Mouse (Mus musculus) T-helper 2 cell (primary cell): Measurements from ENCODE around the gene Dctn3.

Experiments used
- in situ Hi-C: fragments of 300-600 bp; cut with MboI, MseI; formaldehyde crosslinking; loops from one replicate; pipeline ENCODE4 v1.15.1; 2025; ENCODE audit warnings: high pct_unique_total_duplicates

Dctn3 gene

GRCm38 (mm10) chr4:41722918-41723351, at the start of gene Dctn3:
Dctn3 (minus strand) TSS chr4:41723170.
- in situ Hi-C loops: no loop called here

GRCm38 (mm10) chr4:41767301-41767700, 44.3 kb upstream of the Dctn3 start:
- in situ Hi-C loops: loop anchor here (10.0 to 25.0 kb wide), 2 partner anchors 398 to 495 kb away; partner anchors contain the start of genes Ccl21b and Gm13305

- in situ Hi-C loops: loop anchor here (10.0 to 25.0 kb wide), 2 partner anchors 402 to 499 kb away; partner anchors contain the start of genes Ccl21b and Gm13305
These were observed 40.2 kb upstream of the Dctn3 start for GRCm38 (mm10) chr4:41763176-41763575.

- in situ Hi-C loops: loop anchor here (10.0 to 25.0 kb wide), 2 partner anchors 402 to 500 kb away; partner anchors contain the start of genes Ccl21b and Gm13305
These were observed 39.7 kb upstream of the Dctn3 start for GRCm38 (mm10) chr4:41762688-41763114.

- in situ Hi-C loops: loop anchor here (10.0 to 25.0 kb wide), 2 partner anchors 403 to 500 kb away; partner anchors contain the start of genes Ccl21b and Gm13305
These were observed 39.2 kb upstream of the Dctn3 start for GRCm38 (mm10) chr4:41762099-41762687.

- in situ Hi-C loops: loop anchor here (10.0 to 25.0 kb wide), 2 partner anchors 403 to 501 kb away; partner anchors contain the start of genes Ccl21b and Gm13305
These were observed 38.7 kb upstream of the Dctn3 start for GRCm38 (mm10) chr4:41761680-41762079.

GRCm38 (mm10) chr4:41760911-41761310, 37.9 kb upstream of the Dctn3 start:
- in situ Hi-C loops: loop anchor here (10.0 to 25.0 kb wide), 2 partner anchors 404 to 501 kb away; partner anchors contain the start of genes Ccl21b and Gm13305

GRCm38 (mm10) chr4:41760288-41760721, 37.3 kb upstream of the Dctn3 start:
- in situ Hi-C loops: loop anchor here (10.0 to 25.0 kb wide), 2 partner anchors 404 to 502 kb away; partner anchors contain the start of genes Ccl21b and Gm13305

- in situ Hi-C loops: loop anchor here (10.0 to 25.0 kb wide), 2 partner anchors 405 to 503 kb away; partner anchors contain the start of genes Ccl21b and Gm13305
These were observed 36.8 kb upstream of the Dctn3 start for GRCm38 (mm10) chr4:41759656-41760287.

GRCm38 (mm10) chr4:41759206-41759605, 36.2 kb upstream of the Dctn3 start:
- in situ Hi-C loops: loop anchor here (25.0 kb wide), 1 partner anchor 503 kb away; the partner anchor contains the start of gene Ccl21b

GRCm38 (mm10) chr4:41758701-41759100, 35.7 kb upstream of the Dctn3 start:
- in situ Hi-C loops: loop anchor here (25.0 kb wide), 1 partner anchor 504 kb away; the partner anchor contains the start of gene Ccl21b

GRCm38 (mm10) chr4:41758021-41758420, 35.1 kb upstream of the Dctn3 start:
- in situ Hi-C loops: loop anchor here (25.0 kb wide), 1 partner anchor 504 kb away; the partner anchor contains the start of gene Ccl21b

GRCm38 (mm10) chr4:41757321-41757720, 34.4 kb upstream of the Dctn3 start:
- in situ Hi-C loops: loop anchor here (25.0 kb wide), 1 partner anchor 505 kb away; the partner anchor contains the start of gene Ccl21b

- in situ Hi-C loops: loop anchor here (25.0 kb wide), 1 partner anchor 506 kb away; the partner anchor contains the start of gene Ccl21b
These were observed 33.5 kb upstream of the Dctn3 start for GRCm38 (mm10) chr4:41756440-41756839.

GRCm38 (mm10) chr4:41755338-41756305, 32.7 kb upstream of the Dctn3 start, which contains the start of gene Sigmar1:
Sigmar1 (minus strand) TSS chr4:41756157.
- in situ Hi-C loops: loop anchor here (25.0 kb wide), 1 partner anchor 507 kb away; the partner anchor contains the start of gene Ccl21b

GRCm38 (mm10) chr4:41754797-41755337, 31.9 kb upstream of the Dctn3 start, which contains the start of gene Galt:
Galt (plus strand) TSS chr4:41755228.
- in situ Hi-C loops: loop anchor here (25.0 kb wide), 1 partner anchor 507 kb away; the partner anchor contains the start of gene Ccl21b

GRCm38 (mm10) chr4:41745021-41745420, 22.1 kb upstream of the Dctn3 start:
- in situ Hi-C loops: loop anchor here (25.0 kb wide), 1 partner anchor 1033 kb away; the partner anchor contains the start of genes Aptx and Dnaja1

- in situ Hi-C loops: loop anchor here (25.0 kb wide), 1 partner anchor 1032 kb away; the partner anchor contains the start of genes Aptx and Dnaja1
These were observed 21.2 kb upstream of the Dctn3 start for GRCm38 (mm10) chr4:41744131-41744530.

GRCm38 (mm10) chr4:41741158-41741560, 18.2 kb upstream of the Dctn3 start:
- in situ Hi-C loops: loop anchor here (25.0 kb wide), 1 partner anchor 1029 kb away; the partner anchor contains the start of genes Aptx and Dnaja1
